Mouse (Mus musculus) effector memory CD4-positive, alpha-beta T cell, adult 5 months (primary cell): ENCODE data around the gene Trim59. TPM values are rescaled to one million over a fixed set of nuclear protein-coding genes. Genes with fewer than 3 reads are reported as not detected.

Source experiments
- polyA plus RNA-seq: library from polyadenylated mRNA; unstranded; fragments of 100-300 nt; shearing (Covaris generic); gene quantifications from one replicate; pipeline ENCODE4 v1.2.1, GENCODE M21; 2017

The Trim59 gene
- polyA plus RNA-seq = 78.9 TPM

DNA sequence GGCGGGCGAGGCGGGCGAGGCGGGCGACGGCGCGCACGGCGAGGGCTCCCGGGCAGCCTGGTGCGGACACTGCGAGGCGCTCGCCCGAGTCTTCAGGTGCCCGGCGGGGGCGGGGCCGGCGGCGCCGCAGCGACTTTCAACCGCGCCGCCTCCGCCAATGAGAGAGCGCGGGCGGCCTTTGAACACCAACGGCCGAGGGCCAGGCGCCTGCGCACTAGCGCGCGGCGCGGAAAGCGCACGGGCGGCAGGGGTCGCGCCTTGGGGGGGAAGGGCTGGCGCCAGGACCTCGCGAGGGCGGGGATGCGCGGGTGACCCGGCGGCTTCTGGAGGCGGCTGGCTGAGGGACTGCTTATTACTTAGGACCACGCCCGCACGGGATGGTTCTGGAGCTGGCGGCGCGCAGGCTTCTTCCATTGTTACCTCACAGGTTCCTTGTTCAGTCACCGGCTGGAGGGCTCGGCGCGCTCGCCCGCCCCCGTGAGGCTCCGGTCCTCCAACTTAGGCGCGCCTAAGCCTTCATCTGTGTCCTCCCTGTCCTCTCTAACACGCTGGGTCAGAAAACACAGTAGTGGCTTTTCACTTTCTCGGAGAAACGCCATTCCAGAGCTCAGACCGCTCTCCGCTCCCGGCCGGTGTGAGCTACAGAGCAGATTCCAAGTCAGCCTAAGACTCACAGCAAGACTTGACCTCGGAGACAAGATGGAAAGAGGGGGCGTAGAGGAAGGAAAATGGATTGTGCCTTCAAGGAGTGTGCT is at the start of gene Trim59:
Trim59 (minus strand) TSS at position 111 of the 755 bp plus-strand sequence.

DNA sequence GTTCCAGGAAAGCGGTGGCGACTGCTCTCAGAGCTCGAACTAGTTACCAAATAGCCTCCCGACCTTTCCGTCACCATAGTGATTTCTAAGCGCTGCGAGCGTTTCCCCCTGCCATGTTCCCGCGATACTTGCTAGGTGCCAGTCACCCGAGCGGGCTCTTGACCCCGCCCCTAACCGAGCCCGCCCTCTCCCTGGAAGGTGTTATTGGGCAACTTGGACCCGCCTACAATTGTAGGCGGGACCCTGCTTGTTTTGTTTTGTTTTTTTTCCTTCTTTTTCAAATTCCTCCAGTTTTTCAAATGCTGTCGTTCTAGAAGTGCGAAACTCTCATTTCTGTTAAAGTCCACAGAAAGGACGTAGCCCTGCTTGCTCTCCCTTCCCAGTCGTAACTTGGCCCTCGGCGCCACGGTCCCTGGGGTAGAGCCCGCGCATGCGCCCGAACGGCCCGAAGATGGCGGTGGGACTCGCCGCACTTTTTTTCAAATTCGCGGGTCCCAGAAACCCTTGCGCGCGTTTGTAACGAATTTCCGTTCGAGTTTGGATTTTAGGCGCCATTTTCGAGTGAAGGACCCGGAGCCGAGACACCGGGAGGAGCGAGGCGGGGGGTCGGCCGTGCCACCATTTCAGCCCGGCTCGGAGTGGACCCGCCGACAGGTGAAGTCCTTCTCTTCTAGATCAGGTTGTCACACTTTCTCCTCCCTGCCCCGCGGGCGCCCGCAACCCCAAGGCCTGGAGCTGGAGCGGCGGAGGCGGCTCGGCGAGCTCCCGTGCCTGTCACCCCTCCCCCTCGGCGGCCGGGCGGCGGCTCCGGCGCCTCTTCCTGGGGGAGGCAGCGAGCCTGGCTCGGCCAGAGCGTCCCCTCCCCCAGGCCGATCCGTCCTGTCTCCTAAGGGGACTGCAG is 39.9 kb downstream of the Trim59 start, which contains the start of the genes Ift80 and Smc4:
Ift80 (minus strand) TSS at position 134 of the 901 bp plus-strand sequence.
Smc4 (plus strand) TSS at position 302 of the 901 bp plus-strand sequence.

Other genes starting within 250 kb of the Trim59 start
- gene 1110032F04Rik, start 175.2 kb downstream of the Trim59 start, polyA plus RNA-seq = 1.3 TPM
- gene Ift80, start 40.2 kb downstream of the Trim59 start, polyA plus RNA-seq = 6.6 TPM
- 158 TPM for gene Smc4, start 40.0 kb downstream of the Trim59 start, polyA plus RNA-seq
- 165 TPM for gene Kpna4, start 82.4 kb upstream of the Trim59 start, polyA plus RNA-seq
- not detected for gene Arl14, start 177.7 kb upstream of the Trim59 start, polyA plus RNA-seq